Mouse (Mus musculus) CH12.LX (cell line): ENCODE measurements around the gene Lsm2. TPM values are rescaled to one million over a fixed set of nuclear protein-coding genes. Genes with fewer than 3 reads are reported as not detected.

Experiments used
- DNase-seq: peaks from one replicate; pipeline ENCODE4 v3.0.0-alpha.2; 2013; ENCODE audit errors: extremely low read depth
- H3K27ac ChIP-seq: 2 replicates; pipeline ENCODE4 v1.5.1; 2012; ENCODE audit warnings: low read depth, mild to moderate bottlenecking, control low read depth, moderate library complexity; ENCODE audit not compliant: insufficient read depth
- H3K27me3 ChIP-seq: replicated peaks from 2 replicates; pipeline ENCODE3; 2012; ENCODE audit warnings: inconsistent platforms
- H3K36me3 ChIP-seq, 2 experiments: replicated peaks in 1 of 2; 2 replicates each; pipeline versions ENCODE3 to v1.6.1; 2012; ENCODE audit warnings: inconsistent platforms in 1 of 2, low read length in 1 of 2, mild to moderate bottlenecking in 1 of 2, mixed read lengths in 1 of 2, moderate library complexity in 1 of 2; ENCODE audit not compliant: control insufficient read depth in 1 of 2, insufficient read depth in 1 of 2
- H3K4me1 ChIP-seq, 2 experiments: 2 replicates each; pipeline ENCODE4 v1.6.1; 2012; ENCODE audit warnings: inconsistent platforms in 1 of 2, moderate library complexity in 1 of 2; ENCODE audit not compliant: insufficient read depth in 2 of 2, control insufficient read depth in 1 of 2
- H3K4me2 ChIP-seq: 2 replicates; pipeline ENCODE4 v1.6.1; 2012; ENCODE audit warnings: low read depth, mild to moderate bottlenecking, control low read depth; ENCODE audit not compliant: poor library complexity, insufficient read depth, severe bottlenecking
- H3K4me3 ChIP-seq, 3 experiments: fragments of 150-350 bp in 1 of 3; sonication (generic) in 1 of 3; replicated peaks in 1 of 3; 2 replicates each; pipeline versions ENCODE3 to v1.5.1; 2011 to 2012; ENCODE audit warnings: low read depth in 2 of 3, low read length in 2 of 3, mild to moderate bottlenecking in 2 of 3, moderate library complexity in 2 of 3, control low read depth in 1 of 3, improper control_type of control experiment in 1 of 3, inconsistent platforms in 1 of 3, mixed read lengths in 1 of 3; ENCODE audit not compliant: poor library complexity in 1 of 3
- H3K79me2 ChIP-seq: replicated peaks from 2 replicates; pipeline ENCODE4 v1.6.1; 2012; ENCODE audit warnings: mild to moderate bottlenecking, moderate library complexity; ENCODE audit not compliant: control insufficient read depth, poor library complexity, insufficient read depth, severe bottlenecking; ENCODE audit errors: extremely low read depth
- H3K9ac ChIP-seq: 2 replicates; pipeline ENCODE4 v1.6.1; 2012; ENCODE audit warnings: low read depth, mild to moderate bottlenecking, control low read depth, moderate library complexity; ENCODE audit not compliant: insufficient read depth
- H3K9me3 ChIP-seq: replicated peaks from 2 replicates; pipeline ENCODE3; 2012; ENCODE audit warnings: low read length, inconsistent platforms, mixed read lengths
- BHLHE40 ChIP-seq: IDR thresholded peaks from 2 replicates; pipeline ENCODE4 v1.6.1; 2011; ENCODE audit warnings: mild to moderate bottlenecking, low read depth, low read length, improper control_type of control experiment
- E2F4 ChIP-seq: IDR thresholded peaks from 2 replicates; pipeline ENCODE4 v1.6.1; 2011; ENCODE audit warnings: low read depth, low read length, improper control_type of control experiment; ENCODE audit not compliant: insufficient replicate concordance
- GABPA ChIP-seq: IDR thresholded peaks from 2 replicates; pipeline ENCODE4 v1.6.1; 2012; ENCODE audit warnings: low read depth, low read length, improper control_type of control experiment, inconsistent platforms; ENCODE audit not compliant: insufficient replicate concordance
- JUND ChIP-seq: conservative IDR thresholded peaks from 2 replicates; pipeline ENCODE4 v1.6.1; 2011; ENCODE audit warnings: low read depth, low read length, improper control_type of control experiment
- MAX ChIP-seq: IDR thresholded peaks from 2 replicates; pipeline ENCODE4 v1.6.1; 2011; ENCODE audit warnings: low read length, improper control_type of control experiment
- MEF2A ChIP-seq: IDR thresholded peaks from 2 replicates; pipeline ENCODE4 v1.6.1; 2014; ENCODE audit warnings: low read depth, mild to moderate bottlenecking, inconsistent platforms, low read length, improper control_type of control experiment, borderline replicate concordance
- MYC ChIP-seq: IDR thresholded peaks from 2 replicates; pipeline ENCODE4 v1.6.1; 2011; ENCODE audit warnings: low read depth, mild to moderate bottlenecking, improper control_type of control experiment, low read length
- NRF1 ChIP-seq: IDR thresholded peaks from 2 replicates; pipeline ENCODE4 v1.6.1; 2014; ENCODE audit warnings: low read depth, mild to moderate bottlenecking, inconsistent platforms, low read length, improper control_type of control experiment, moderate library complexity
- POLR2A ChIP-seq: IDR thresholded peaks from 2 replicates; pipeline ENCODE4 v1.6.1; 2011; ENCODE audit warnings: low read depth, mild to moderate bottlenecking, improper control_type of control experiment, low read length
- POLR2AphosphoS2 ChIP-seq: IDR thresholded peaks from 2 replicates; pipeline ENCODE4 v1.6.1; 2011; ENCODE audit warnings: low read depth, low read length, improper control_type of control experiment
- RAD21 ChIP-seq: IDR thresholded peaks from 2 replicates; pipeline ENCODE4 v1.6.1; 2011; ENCODE audit warnings: low read depth, mild to moderate bottlenecking, low read length, improper control_type of control experiment, moderate library complexity
- RCOR1 ChIP-seq: conservative IDR thresholded peaks from 2 replicates; pipeline ENCODE4 v1.6.1; 2012; ENCODE audit warnings: low read depth, mild to moderate bottlenecking, inconsistent platforms, low read length, improper control_type of control experiment
- SIN3A ChIP-seq: IDR thresholded peaks from 2 replicates; pipeline ENCODE4 v1.6.1; 2012; ENCODE audit warnings: low read length, improper control_type of control experiment, inconsistent platforms
- TCF12 ChIP-seq: IDR thresholded peaks from 2 replicates; pipeline ENCODE4 v1.6.1; 2014; ENCODE audit warnings: low read depth, mild to moderate bottlenecking, inconsistent platforms, low read length, improper control_type of control experiment
- ZNF384 ChIP-seq: IDR thresholded peaks from 2 replicates; pipeline ENCODE4 v1.6.1; 2012; ENCODE audit warnings: low read depth, low read length, improper control_type of control experiment, inconsistent platforms
- dilution Hi-C: fragments of 300-500 bp; cut with MboI; formaldehyde crosslinking; loops from 2 replicates; pipeline ENCODE4 v1.14.3; 2020; ENCODE audit warnings: low sequenced_read_pairs; ENCODE audit not compliant: extremely low pct_unique_long_range_greater_than_20kb, extremely low pct_ligation_motif_present
- in situ Hi-C: fragments of 300-500 bp; cut with MboI; formaldehyde crosslinking; loops from 3 replicates; pipeline ENCODE4 v1.14.3; 2019; ENCODE audit warnings: low sequenced_read_pairs, low pct_ligation_motif_present, low pct_unique_long_range_greater_than_20kb, mixed read lengths
- polyA plus RNA-seq: library from polyadenylated mRNA; unstranded; fragments of >175 nt; gene quantifications from 2 replicates; pipeline ENCODE4 v1.2.1, GENCODE M21; 2012; ENCODE audit warnings: low read depth; ENCODE audit not compliant: insufficient read length
- total RNA-seq, 2 experiments: library from RNA; depleted of rRNA; stranded (reverse); fragments of 300-350 nt in 1 of 2; fragments of >200 nt in 1 of 2; gene quantifications; 2 replicates each; pipeline ENCODE4 v1.2.3; 2012 to 2014

The Lsm2 gene
- total and polyA plus RNA-seq, 3 experiments: 104 to 345 (median 135) TPM

GRCm38 (mm10) chr17:34932287-34932686 is 49.4 kb upstream of the Lsm2 start:
- in situ Hi-C loops: no loop called here
- Histone ChIP-seq H3K4me3 (peak overlapping the region; percentile 77 to 82 (median 79)), H3K27me3 (no peaks in the 10 kb centered on the region), H3K27ac (no peak overlapping the region), H3K36me3 (peaks cover 16 to 46% of the 10 kb centered on the region in 2 experiments), H3K4me1 (peaks cover 8 to 39% of the 10 kb centered on the region in 2 experiments), H3K4me2 (peak overlapping the region; percentile 87), H3K9me3 (no peaks in the 10 kb centered on the region), H3K79me2 (no peaks in the 10 kb centered on the region), H3K9ac (peak overlapping the region; percentile 28)
- dilution Hi-C loops: no loop called here
- peak; percentile 63 for DNase-seq
- TF ChIP-seq RAD21 (no peak), ZNF384 (peak; percentile 73), MAX (peak; percentile 79; the same call in 1 of the 2 replicates), MYC (peak; percentile 89; the same call in 1 of the 2 replicates)

- Histone ChIP-seq H3K9me3 (no peaks in the 10 kb centered on the region), H3K79me2 (no peaks in the 10 kb centered on the region), H3K27ac (no peak overlapping the region), H3K36me3 (peaks cover 16 to 56% of the 10 kb centered on the region in 2 experiments), H3K4me2 (no peak overlapping the region), H3K4me3 (no peak overlapping the region), H3K27me3 (no peaks in the 10 kb centered on the region), H3K4me1 (peaks cover 8 to 39% of the 10 kb centered on the region in 2 experiments), H3K9ac (no peak overlapping the region)
- in situ Hi-C loops (no loop called here), dilution Hi-C loops (no loop called here)
- TF ChIP-seq MYC (no peak), JUND (no peak), SIN3A (no peak), POLR2A (no peak), RCOR1 (no peak), GABPA (no peak), BHLHE40 (no peak), POLR2AphosphoS2 (no peak)
- DNase-seq: no peak
These were observed 47.6 kb upstream of the Lsm2 start for GRCm38 (mm10) chr17:34934031-34934430.

GRCm38 (mm10) chr17:34934830-34935229 is 46.8 kb upstream of the Lsm2 start:
- in situ Hi-C loops (no loop called here), dilution Hi-C loops (no loop called here)
- Histone ChIP-seq H3K27me3 (no peaks in the 10 kb centered on the region), H3K4me3 (no peak overlapping the region), H3K27ac (no peak overlapping the region), H3K79me2 (no peaks in the 10 kb centered on the region), H3K9ac (no peak overlapping the region), H3K36me3 (peaks cover 16 to 57% of the 10 kb centered on the region in 2 experiments), H3K9me3 (no peaks in the 10 kb centered on the region), H3K4me1 (peaks cover 8 to 39% of the 10 kb centered on the region in 2 experiments), H3K4me2 (no peak overlapping the region)
- DNase-seq: no peak
- TF ChIP-seq TCF12 (no peak), ZNF384 (no peak), MEF2A (no peak), MAX (no peak), NRF1 (no peak), E2F4 (no peak)
